Mouse (Mus musculus) liver, embryonic 11.5 days (tissue): ENCODE measurements around the gene Fsip1. TPM values are rescaled to one million over a fixed set of nuclear protein-coding genes. Genes with fewer than 3 reads are reported as not detected.
"Not testable (repeated sequence)": the region's sequence is repeated elsewhere in the genome, so short reads cannot be mapped to it uniquely, and the experiment has no call there.

Experiments
- ATAC-seq: fragments of 200-750 bp; cut with Nextera tagmentation; replicated peaks from 2 replicates; pipeline ENCODE4 v1.8.0; 2017; ENCODE audit warnings: moderate number of reproducible peaks, mild to moderate bottlenecking, moderate TSS enrichment, moderate library complexity; ENCODE audit not compliant: low FRiP score
- DNase-seq: peaks from one replicate; pipeline ENCODE4 v3.0.0-alpha.2; 2017; ENCODE audit warnings: low spot score
- H3K27ac ChIP-seq: fragments of 300-500 bp; sonication (generic); 2 replicates; pipeline ENCODE4 v1.5.1; 2014; ENCODE audit warnings: mild to moderate bottlenecking, low read depth, low read length, control low read depth
- H3K27me3 ChIP-seq: fragments of 300-500 bp; sonication (generic); replicated peaks from 2 replicates; pipeline ENCODE4 v1.6.1; 2014; ENCODE audit warnings: low read length, mixed read lengths; ENCODE audit not compliant: control insufficient read depth, insufficient read depth
- H3K36me3 ChIP-seq: fragments of 300-500 bp; sonication (generic); 2 replicates; pipeline ENCODE4 v1.6.1; 2014; ENCODE audit warnings: mild to moderate bottlenecking, low read length, moderate library complexity, mixed read lengths; ENCODE audit not compliant: control insufficient read depth, insufficient read depth
- H3K4me1 ChIP-seq: fragments of 300-500 bp; sonication (generic); replicated peaks from 2 replicates; pipeline ENCODE4 v1.6.1; 2014; ENCODE audit warnings: low read length, mixed read lengths; ENCODE audit not compliant: control insufficient read depth, insufficient read depth
- H3K4me2 ChIP-seq: fragments of 300-500 bp; sonication (generic); 2 replicates; pipeline ENCODE4 v1.6.1; 2014; ENCODE audit warnings: mild to moderate bottlenecking, control low read depth, moderate library complexity
- H3K4me3 ChIP-seq: fragments of 300-500 bp; sonication (generic); 2 replicates; pipeline ENCODE4 v1.5.1; 2014; ENCODE audit warnings: low read depth, low read length, control low read depth
- H3K9ac ChIP-seq: fragments of 300-500 bp; sonication (generic); 2 replicates; pipeline ENCODE4 v1.6.1; 2014; ENCODE audit warnings: low read depth, low read length, control low read depth
- H3K9me3 ChIP-seq: fragments of 300-500 bp; sonication (generic); 2 replicates; pipeline ENCODE4 v1.6.1; 2016; ENCODE audit warnings: low read length, inconsistent platforms, mixed read lengths; ENCODE audit not compliant: control insufficient read depth
- WGBS: fragments of 180-500 bp; shearing (Covaris S2); extraction: QIAGEN DNeasy Blood & Tissue Kit; methylation state at CpG from one replicate; pipeline ENCODE4 v1.1.7; 2014; 5-methylcytosine and 5-hydroxymethylcytosine counted together
- polyA plus RNA-seq: library from polyadenylated mRNA; unstranded; fragments of >200 nt; fragmentation: Nextera tagmentation; extraction: Ambion mirVana; gene quantifications from 2 replicates; pipeline ENCODE4 v1.2.1, GENCODE M21; 2014

The Fsip1 gene
- polyA plus RNA-seq, 1 experiment from 2014 or later, result 0.29 TPM

DNA sequence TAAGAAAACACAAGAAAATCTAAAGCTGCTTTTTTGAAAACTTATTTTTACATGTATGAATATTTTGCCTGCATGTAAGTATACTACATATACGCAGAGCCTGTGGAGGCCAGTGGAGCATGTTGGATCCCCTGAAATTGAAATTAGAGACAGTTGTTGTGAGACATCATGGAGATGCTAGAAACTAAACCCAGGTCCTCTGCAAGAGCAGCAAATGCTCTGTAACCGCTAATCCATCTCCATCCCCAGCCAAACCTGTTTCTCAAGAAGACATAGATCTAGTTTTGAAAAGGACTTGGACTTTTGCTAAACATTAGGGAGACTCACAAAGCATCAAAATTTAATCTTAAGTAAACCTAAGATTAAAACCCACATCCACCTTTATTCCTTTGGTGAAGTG is 95.8 kb downstream of the Fsip1 start:
- Histone ChIP-seq H3K4me3 (no peak overlapping the region), H3K27me3 (no peaks in the 10 kb centered on the region), H3K36me3 (no peaks in the 10 kb centered on the region), H3K9ac (no peak overlapping the region), H3K27ac (no peak overlapping the region), H3K9me3 (no peaks in the 10 kb centered on the region), H3K4me1 (no peaks in the 10 kb centered on the region; the same call in 1 of the 2 replicates), H3K4me2 (no peak overlapping the region)
- WGBS, result 84% methylated on average over 2 of the region's 2 CpGs
- ATAC-seq (no peak), DNase-seq (no peak)

DNA sequence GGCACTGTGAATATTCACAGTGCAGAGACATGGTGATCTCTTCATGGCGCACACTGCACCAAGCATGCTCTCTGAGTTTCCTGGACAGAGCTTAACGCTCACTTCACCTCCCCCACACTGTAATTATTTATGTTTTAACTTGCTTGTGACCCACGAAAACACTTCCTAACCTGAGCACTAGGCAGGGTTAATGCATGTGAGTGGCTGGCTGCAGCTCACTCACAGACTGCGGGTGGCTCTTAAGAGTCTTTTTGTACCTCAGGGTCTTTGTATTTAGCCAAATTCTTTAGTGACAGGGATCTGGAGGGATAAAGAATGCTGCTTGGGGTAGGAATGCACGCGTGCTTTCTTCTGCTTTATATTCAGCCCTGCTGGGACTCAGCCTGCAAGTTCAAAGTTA is 96.2 kb downstream of the Fsip1 start:
- ATAC-seq (no peak), DNase-seq (no peak)
- Histone ChIP-seq H3K9me3 (no peaks in the 10 kb centered on the region), H3K4me1 (no peaks in the 10 kb centered on the region; the same call in 1 of the 2 replicates), H3K4me3 (no peak overlapping the region), H3K36me3 (no peaks in the 10 kb centered on the region), H3K9ac (no peak overlapping the region), H3K27me3 (no peaks in the 10 kb centered on the region), H3K4me2 (no peak overlapping the region), H3K27ac (no peak overlapping the region)
- 44% methylated on average over 6 of the region's 6 CpGs for WGBS

DNA sequence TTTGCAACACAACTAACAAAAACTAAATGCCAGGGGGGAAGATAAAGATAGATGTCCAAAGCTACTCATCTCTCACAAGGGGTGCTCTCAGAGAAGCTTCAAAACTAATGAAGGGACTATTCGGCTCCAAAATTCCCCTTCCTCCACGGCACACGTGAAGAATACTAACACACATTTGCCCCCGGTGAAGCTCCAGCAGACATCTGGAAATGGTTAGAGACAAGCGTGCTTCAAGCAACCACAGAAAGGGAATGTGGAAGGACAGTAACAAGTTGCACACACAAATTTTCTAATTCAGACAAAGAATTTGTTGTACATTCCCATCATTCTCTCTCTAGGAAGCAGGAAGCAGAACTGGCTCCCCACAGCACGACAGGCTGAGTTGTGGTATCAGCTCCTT is 97.6 kb downstream of the Fsip1 start:
- Histone ChIP-seq H3K9me3 (no peaks in the 10 kb centered on the region), H3K9ac (no peak overlapping the region), H3K4me3 (no peak overlapping the region), H3K4me2 (no peak overlapping the region), H3K36me3 (no peaks in the 10 kb centered on the region), H3K27ac (no peak overlapping the region), H3K4me1 (no peaks in the 10 kb centered on the region; the same call in 1 of the 2 replicates), H3K27me3 (no peaks in the 10 kb centered on the region)
- DNase-seq (no peak), ATAC-seq (no peak)
- WGBS, result 64% methylated on average over 6 of the region's 6 CpGs

DNA sequence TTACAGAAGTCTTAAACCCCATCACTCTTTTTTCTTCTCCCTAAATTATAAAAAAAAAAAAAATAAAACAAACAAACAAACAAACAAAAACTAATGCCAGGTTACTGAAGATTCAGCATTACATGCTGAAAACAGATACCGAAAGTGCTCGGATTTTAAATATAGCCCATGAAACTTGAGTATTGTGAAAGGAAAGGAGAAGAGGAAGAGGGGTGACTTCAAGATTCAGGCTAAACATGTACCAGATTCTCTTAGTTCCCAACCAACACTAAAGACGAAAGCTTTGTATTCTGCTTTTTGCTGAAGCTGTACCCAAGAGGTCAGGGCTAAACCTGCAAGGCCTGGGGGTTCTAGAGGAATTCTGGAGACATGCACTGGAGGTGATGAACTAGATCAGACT is 98.7 kb downstream of the Fsip1 start:
- no peaks in the 10 kb centered on the region; the same call in 1 of the 2 replicates for H3K4me1 ChIP-seq
- no peaks in the 10 kb centered on the region for H3K27me3 ChIP-seq
- H3K9ac ChIP-seq, result no peak overlapping the region
- ATAC-seq (no peak), DNase-seq (no peak)
- WGBS, result 84% methylated on average over 3 of the region's 3 CpGs
- H3K27ac ChIP-seq, result no peak overlapping the region
- H3K9me3 ChIP-seq, result no peaks in the 10 kb centered on the region
- no peak overlapping the region for H3K4me2 ChIP-seq
- H3K4me3 ChIP-seq, result no peak overlapping the region
- H3K36me3 ChIP-seq, result no peaks in the 10 kb centered on the region

DNA sequence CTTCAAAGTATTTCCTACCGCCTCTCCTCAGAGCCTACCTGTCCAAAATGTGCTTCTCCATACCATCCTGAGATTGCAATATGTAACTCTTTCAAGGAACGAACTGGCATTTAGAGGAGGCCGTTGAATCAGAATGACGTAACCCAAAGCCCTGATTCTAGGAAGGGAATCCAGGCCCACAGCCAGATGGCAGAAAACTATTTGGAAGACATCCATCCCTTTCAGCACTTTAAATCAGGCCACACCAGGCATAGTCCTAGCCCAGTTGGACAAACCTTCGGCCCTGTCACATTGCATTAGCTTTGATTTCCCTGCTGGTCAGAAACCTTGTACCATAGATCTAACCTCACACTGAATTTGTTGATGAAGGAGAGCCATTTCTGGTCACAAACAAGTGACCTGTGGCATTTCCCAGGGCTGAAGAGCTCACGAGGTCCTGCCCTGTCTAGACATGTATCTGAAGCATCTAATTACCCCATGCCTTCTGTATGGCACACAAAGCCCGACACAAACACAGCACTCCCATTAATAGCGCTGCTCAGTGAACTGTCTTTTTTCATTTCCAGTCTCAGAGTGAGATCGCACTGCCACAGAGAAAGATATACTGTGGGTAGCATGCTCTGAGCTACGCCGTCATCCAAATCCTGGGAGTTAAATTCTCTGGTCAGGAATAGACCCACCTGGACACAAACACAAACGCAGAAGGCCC is 106.8 kb downstream of the Fsip1 start:
- Histone ChIP-seq H3K27ac (no peak overlapping the region), H3K36me3 (no peaks in the 10 kb centered on the region)
- WGBS, result 80% methylated on average over 12 of the region's 12 CpGs

DNA sequence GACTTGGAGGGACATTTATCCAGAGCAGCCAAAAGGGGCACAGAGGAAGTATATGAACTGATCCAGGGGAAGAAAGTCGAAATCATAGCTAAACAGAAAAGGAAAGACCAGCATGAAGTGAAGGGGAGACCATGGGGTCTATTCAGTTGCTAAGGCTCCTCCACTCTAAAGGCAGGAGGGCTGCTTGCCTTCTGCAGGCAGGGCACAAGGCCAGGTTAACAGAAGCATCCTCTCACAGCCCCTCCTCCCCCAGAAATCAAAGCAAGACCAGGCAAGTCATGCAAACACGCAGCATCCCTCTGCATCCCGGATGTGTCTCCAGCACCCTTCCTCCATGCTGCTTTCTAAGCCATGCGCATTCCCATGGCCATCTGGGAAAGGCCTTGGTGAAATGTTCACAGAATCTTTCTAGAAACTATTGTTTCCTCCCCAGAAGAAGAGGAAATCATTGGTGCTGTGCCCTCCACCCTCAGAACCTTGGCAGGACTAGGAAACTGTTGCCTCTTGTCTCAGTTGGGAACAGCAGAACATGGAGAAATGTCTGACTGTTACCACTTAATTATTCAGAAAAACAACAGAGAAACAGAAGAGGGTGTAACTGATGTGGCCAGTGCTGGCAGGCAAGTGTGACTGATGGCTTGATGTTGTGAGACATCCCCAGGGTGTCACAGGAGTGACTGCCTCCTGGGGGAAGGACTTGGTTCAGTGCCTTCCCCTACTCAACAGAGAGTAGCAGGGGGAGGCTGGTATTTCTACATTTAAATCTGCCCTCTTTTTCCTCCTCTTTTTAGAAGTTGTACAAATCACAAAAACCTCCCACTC is 108.2 kb downstream of the Fsip1 start:
- DNase-seq (no peak), ATAC-seq (no peak)
- Histone ChIP-seq H3K9me3 (no peaks in the 10 kb centered on the region), H3K4me1 (no peaks in the 10 kb centered on the region), H3K36me3 (no peaks in the 10 kb centered on the region), H3K27ac (no peak overlapping the region), H3K27me3 (no peaks in the 10 kb centered on the region), H3K4me2 (no peak overlapping the region), H3K9ac (no peak overlapping the region), H3K4me3 (no peak overlapping the region)
- 49% methylated on average over 4 of the region's 4 CpGs for WGBS

More for the DNA sequence above, 106.8 kb downstream of the Fsip1 start:
- Histone ChIP-seq H3K9me3 (no peaks in the 10 kb centered on the region), H3K4me1 (no peaks in the 10 kb centered on the region), H3K4me3 (no peak overlapping the region), H3K4me2 (no peak overlapping the region), H3K27me3 (no peaks in the 10 kb centered on the region), H3K9ac (no peak overlapping the region)
- ATAC-seq, result no peak
- no peak for DNase-seq

DNA sequence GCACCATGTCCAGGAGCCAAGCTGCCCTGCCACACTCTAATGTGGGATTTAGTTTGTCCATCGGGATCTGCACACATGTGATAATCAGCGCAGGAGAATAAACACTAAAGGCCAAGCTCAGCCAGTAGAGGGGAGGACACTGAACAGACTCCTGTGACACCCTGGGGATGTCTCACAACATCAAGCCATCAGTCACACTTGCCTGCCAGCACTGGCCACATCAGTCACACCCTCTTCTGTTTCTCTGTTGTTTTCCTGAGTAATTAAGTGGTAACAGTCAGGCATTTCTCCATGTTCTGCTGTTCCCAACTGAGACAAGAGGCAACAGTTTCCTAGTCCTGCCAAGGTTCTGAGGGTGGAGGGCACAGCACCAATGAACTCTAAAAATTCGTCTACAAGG is 109.0 kb downstream of the Fsip1 start:
- not testable (repeated sequence) for H3K36me3 ChIP-seq, DNase-seq, H3K27ac ChIP-seq, H3K4me2 ChIP-seq, H3K4me1 ChIP-seq, H3K9ac ChIP-seq, ATAC-seq, H3K4me3 ChIP-seq, H3K9me3 ChIP-seq, H3K27me3 ChIP-seq
- WGBS, result 51% methylated on average over 3 of the region's 3 CpGs

DNA sequence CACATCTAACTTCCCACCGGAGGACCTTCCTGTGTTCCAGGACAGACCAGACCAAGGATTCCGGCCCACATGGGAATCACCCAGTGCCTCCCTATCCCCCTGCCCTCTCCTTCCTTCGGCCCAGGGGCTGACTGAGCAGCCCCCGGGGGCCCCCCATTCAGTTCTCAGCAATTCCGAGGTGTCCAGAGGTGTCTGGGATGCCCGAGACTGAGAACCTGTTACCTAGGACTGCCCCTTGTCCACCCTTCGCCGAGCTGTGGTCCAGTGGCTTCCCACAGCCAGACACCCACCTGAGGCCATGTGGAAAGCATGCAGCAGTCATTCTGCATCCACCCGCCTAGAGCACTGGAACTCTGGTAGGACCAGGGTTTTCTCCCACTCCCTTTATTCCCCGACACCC is 115.1 kb downstream of the Fsip1 start:
- Histone ChIP-seq H3K9ac (no peak overlapping the region), H3K4me2 (no peak overlapping the region), H3K9me3 (no peaks in the 10 kb centered on the region), H3K27me3 (no peaks in the 10 kb centered on the region), H3K27ac (no peak overlapping the region), H3K4me3 (no peak overlapping the region), H3K36me3 (no peaks in the 10 kb centered on the region), H3K4me1 (no peaks in the 10 kb centered on the region)
- DNase-seq (no peak), ATAC-seq (no peak)
- WGBS, result 91% methylated on average over 10 of the region's 10 CpGs

DNA sequence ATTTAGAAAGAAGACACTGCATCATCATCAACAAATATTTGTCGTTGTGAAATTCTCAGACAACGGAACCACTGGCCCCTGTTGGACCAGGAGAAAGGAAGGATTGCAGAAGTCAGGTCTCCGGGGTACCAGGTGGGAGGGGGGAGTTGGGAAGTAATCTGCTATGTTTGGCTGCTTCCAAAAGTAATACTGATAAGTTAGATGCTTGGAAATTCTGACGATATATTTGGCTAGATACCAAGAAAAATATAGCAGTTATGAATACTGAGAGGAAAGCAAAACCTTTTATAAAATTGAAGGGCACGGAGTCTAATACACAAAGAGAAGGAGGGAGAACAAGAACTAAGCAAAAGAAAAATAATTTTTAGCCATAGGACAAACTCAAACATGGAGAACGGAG is 117.5 kb downstream of the Fsip1 start:
- no peak overlapping the region for H3K4me2 ChIP-seq
- WGBS, result 83% methylated on average over 6 of the region's 6 CpGs
- no peak overlapping the region for H3K9ac ChIP-seq
- ATAC-seq (no peak), DNase-seq (no peak)
- no peak overlapping the region for H3K27ac ChIP-seq
- no peak overlapping the region for H3K4me3 ChIP-seq
- H3K36me3 ChIP-seq, result no peaks in the 10 kb centered on the region
- no peaks in the 10 kb centered on the region for H3K4me1 ChIP-seq
- no peaks in the 10 kb centered on the region for H3K27me3 ChIP-seq
- H3K9me3 ChIP-seq, result no peaks in the 10 kb centered on the region
